Comparison of ENCODE assay signal across 16 mouse cellular contexts in the genomic region with DNA sequence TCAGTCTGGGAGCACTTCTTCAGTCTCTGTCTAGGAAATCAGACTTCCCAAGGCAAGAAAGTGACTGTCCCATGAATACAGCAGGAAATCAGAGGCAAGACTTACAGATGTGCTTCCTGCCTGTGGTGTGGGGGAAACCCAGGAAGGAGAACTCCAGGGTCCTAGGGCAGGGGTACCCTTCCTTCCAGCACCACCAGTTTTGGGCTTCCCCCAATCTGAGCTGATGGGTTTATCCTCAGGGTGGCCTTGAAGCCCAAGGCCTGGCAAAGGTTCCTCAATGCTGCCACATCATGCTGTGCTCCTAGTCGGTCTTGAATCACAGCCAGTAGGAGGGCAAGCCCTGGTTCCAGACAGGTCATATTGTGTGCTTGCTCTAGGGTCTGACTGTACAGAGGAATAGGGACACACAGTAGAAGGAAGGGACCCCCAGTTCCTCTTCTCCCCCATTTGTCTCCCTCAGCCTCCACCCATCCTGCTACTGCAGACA. TPM values are rescaled to one million over a fixed set of nuclear protein-coding genes. Genes with fewer than 3 reads are reported as not detected.
DNase-seq lines count a peak whose midpoint lies in the region; ATAC-seq lines count a peak whose summit lies in the region.
"Had no signal": no experiment of that assay in that cellular context is flagged by ENCODE, and none has a peak within 500 bp of the region (broad histone marks: within the 10 kb centered on the region; RNA-seq: fewer than 3 reads in every experiment).

No protein-coding gene starts in this region.

- H3K36me3 ChIP-seq in forebrain, embryonic 10.5 days (replicated peaks), result peaks cover 44% of the 10 kb centered on the region
- peaks cover 18% of the 10 kb centered on the region for H3K36me3 ChIP-seq in forebrain, embryonic 16.5 days (ENCODE audit: control insufficient read depth, insufficient read depth)

- no peak overlapping the region for H3K9ac ChIP-seq in forebrain, embryonic 16.5 days (replicated peaks; ENCODE audit: low read depth, low read length)
- H3K9ac ChIP-seq: embryonic facial prominence, embryonic 13.5 days; forebrain, embryonic 13.5 days; heart, embryonic 13.5 days had no signal

- 71% methylated on average over 1 of the region's 1 CpGs for WGBS in forebrain, embryonic 10.5 days
- 78% methylated on average over 1 of the region's 1 CpGs for WGBS in forebrain, embryonic 16.5 days

- no peaks in the 10 kb centered on the region for H3K27me3 ChIP-seq in forebrain, embryonic 10.5 days (ENCODE audit: poor library complexity, severe bottlenecking)
- no peaks in the 10 kb centered on the region for H3K27me3 ChIP-seq in forebrain, embryonic 16.5 days (replicated peaks; ENCODE audit: control insufficient read depth, insufficient read depth, low read length)
- H3K27me3 ChIP-seq: embryonic facial prominence, embryonic 13.5 days; forebrain, embryonic 13.5 days; heart, embryonic 13.5 days had no signal

- no peak overlapping the region for H3K27ac ChIP-seq in forebrain, embryonic 10.5 days
- no peak overlapping the region for H3K27ac ChIP-seq in forebrain, embryonic 16.5 days (ENCODE audit: low read length)
- H3K27ac ChIP-seq: embryonic facial prominence, embryonic 13.5 days; forebrain, embryonic 13.5 days; gastrocnemius, adult 2 months; heart, embryonic 13.5 days had no signal

- DNase-seq in forebrain, embryonic 10.5 days (ENCODE audit: extremely low spot score, low spot score), result no peak
- peak; percentile 89 for DNase-seq in adrenal gland, adult 2 months
- DNase-seq in adrenal gland, adult 8-10 months, result peak; percentile 80
- DNase-seq in adrenal gland, postnatal 36 days, result peak; percentile 79 to 87
- DNase-seq in gastrocnemius, adult 8-10 months (ENCODE audit: low spot score in 2 of 2), result no peak
- DNase-seq: cerebellum, adult 8-10 months; gastrocnemius, adult 2 months; gastrocnemius, postnatal 36 days; heart, postnatal 36 days; kidney, adult 18-20 months had no signal

- H3K4me1 ChIP-seq in forebrain, embryonic 10.5 days, result peaks cover 23% of the 10 kb centered on the region
- peaks cover 17% of the 10 kb centered on the region for H3K4me1 ChIP-seq in forebrain, embryonic 16.5 days (replicated peaks; ENCODE audit: control insufficient read depth, insufficient read depth, low read length)

- H3K9me3 ChIP-seq in forebrain, embryonic 10.5 days, result no peaks in the 10 kb centered on the region
- no peaks in the 10 kb centered on the region for H3K9me3 ChIP-seq in forebrain, embryonic 16.5 days (ENCODE audit: control insufficient read depth, low read length)
- H3K9me3 ChIP-seq: embryonic facial prominence, embryonic 13.5 days; forebrain, embryonic 13.5 days; heart, embryonic 13.5 days had no signal

- ATAC-seq in forebrain, embryonic 16.5 days, result no peak
- ATAC-seq: forebrain, embryonic 13.5 days; hindbrain, embryonic 16.5 days had no signal

- 0 out of 2 replicates have a peak overlapping the region, but pooled peaks have one; percentile 4 for H3K4me3 ChIP-seq in forebrain, embryonic 10.5 days
- no peak overlapping the region for H3K4me3 ChIP-seq in forebrain, embryonic 16.5 days (replicated peaks; ENCODE audit: low read length)
- H3K4me3 ChIP-seq: embryonic facial prominence, embryonic 13.5 days; forebrain, embryonic 13.5 days; gastrocnemius, adult 2 months; heart, embryonic 13.5 days had no signal

- H3K4me2 ChIP-seq in forebrain, embryonic 16.5 days (ENCODE audit: low read length), result no peak overlapping the region
- H3K4me2 ChIP-seq: embryonic facial prominence, embryonic 13.5 days; forebrain, embryonic 13.5 days; heart, embryonic 13.5 days had no signal

RNA-seq across cellular contexts. Expression of a gene that starts 10.4 kb away (rescaled TPM):
- polyA plus RNA-seq in forebrain, embryonic 10.5 days (2016; fragmentation: Nextera tagmentation; extraction: Ambion mirVana), result 27.6 and 29.9 TPM in 2 replicates
- polyA plus RNA-seq in forebrain, embryonic 16.5 days (2015; fragmentation: Nextera tagmentation; extraction: Ambion mirVana), result 19.0 and 19.1 TPM in 2 replicates
- total RNA-seq in adrenal gland, adult 2 months (2021), result 10 to 100 TPM; 11.0 to 11.6 TPM
- 25.5 and 28.1 TPM in 2 replicates for polyA plus RNA-seq in adrenal gland, adult 2 months (2012; rRNA removed)
- 10 to 100 TPM; 12.0 to 15.5 (median 12.9) TPM for total RNA-seq in adrenal gland, adult 8-10 months (2022)
- total RNA-seq in adrenal gland, postnatal 36 days (2021), result 10 to 100 TPM; 10.3 to 12.1 TPM
- 1 to 10 TPM; 2.1 to 2.7 (median 2.2) TPM for total RNA-seq in gastrocnemius, adult 8-10 months (2022)

RNA-seq across cellular contexts. Expression of a gene that starts 45.6 kb away (rescaled TPM):
- 22.1 and 22.2 TPM in 2 replicates for polyA plus RNA-seq in forebrain, embryonic 10.5 days (2016; fragmentation: Nextera tagmentation; extraction: Ambion mirVana)
- polyA plus RNA-seq in forebrain, embryonic 16.5 days (2015; fragmentation: Nextera tagmentation; extraction: Ambion mirVana), result 26.2 and 28.5 TPM in 2 replicates
- 10 to 100 TPM in 1 of 2 experiments, 1 to 10 TPM in 1; 6.6 to 12.4 TPM for total RNA-seq in adrenal gland, adult 2 months (2021)
- polyA plus RNA-seq in adrenal gland, adult 2 months (2012; rRNA removed), result 25.1 and 25.4 TPM in 2 replicates
- 10 to 100 TPM in 3 of 4 experiments, 1 to 10 TPM in 1; 8.2 to 19.2 (median 14.6) TPM for total RNA-seq in adrenal gland, adult 8-10 months (2022)
- total RNA-seq in adrenal gland, postnatal 36 days (2021), result 10 to 100 TPM in 1 of 2 experiments, 1 to 10 TPM in 1; 7.0 to 11.4 TPM
- total RNA-seq in gastrocnemius, adult 8-10 months (2022), result 1 to 10 TPM; 2.8 to 3.9 (median 3.2) TPM

RNA-seq across cellular contexts. Expression of a gene that starts 47.0 kb away (rescaled TPM):
- polyA plus RNA-seq in forebrain, embryonic 10.5 days (2016; fragmentation: Nextera tagmentation; extraction: Ambion mirVana), result 0.42 and 0.65 TPM in 2 replicates
- not detected in 2 replicates for polyA plus RNA-seq in forebrain, embryonic 16.5 days (2015; fragmentation: Nextera tagmentation; extraction: Ambion mirVana)
- total RNA-seq in adrenal gland, adult 2 months (2021), result not detected
- 0.04 TPM in 1 of 2 replicates, not detected in the other for polyA plus RNA-seq in adrenal gland, adult 2 months (2012; rRNA removed)
- not detected for total RNA-seq in adrenal gland, adult 8-10 months (2022)
- not detected for total RNA-seq in adrenal gland, postnatal 36 days (2021)
- total RNA-seq in gastrocnemius, adult 8-10 months (2022), result not detected
- total RNA-seq: gastrocnemius, adult 2 months; gastrocnemius, postnatal 36 days; heart, postnatal 36 days had no signal
- polyA plus RNA-seq: forebrain, embryonic 13.5 days; heart, embryonic 13.5 days; heart, postnatal 0 days had no signal

Comparison
In these comparisons a context has a peak if more than half of its experiments do, and no peak if none do; other contexts are left out.
1. DNase-seq: peak in adrenal gland, adult 2 months (single experiment), adrenal gland, adult 8-10 months (single experiment) and adrenal gland, postnatal 36 days (2 of 2); none in forebrain, embryonic 10.5 days (single experiment) and gastrocnemius, adult 8-10 months (0 of 2).